Mouse (Mus musculus) MEL (cell line): ENCODE data around the gene Zp3. TPM values are rescaled to one million over a fixed set of nuclear protein-coding genes. Genes with fewer than 3 reads are reported as not detected.

Experiments
- DNase-seq: peaks from one replicate; pipeline ENCODE4 v3.0.0; 2011; ENCODE audit warnings: low read depth, low spot score
- H3K27ac ChIP-seq: 2 replicates; pipeline ENCODE4 v1.5.1; 2012; ENCODE audit warnings: low read depth, mild to moderate bottlenecking, control low read depth, low read length, moderate library complexity; ENCODE audit not compliant: control insufficient read depth
- H3K27me3 ChIP-seq, 2 experiments: fragments of 150-350 bp in 1 of 2; sonication (generic) in 1 of 2; 2 replicates each; pipeline ENCODE4 v1.6.1; 2012; ENCODE audit warnings: low read length in 2 of 2, mild to moderate bottlenecking in 2 of 2, improper control_type of control experiment in 1 of 2, moderate library complexity in 1 of 2; ENCODE audit not compliant: insufficient read depth in 2 of 2, control insufficient read depth in 1 of 2
- H3K36me3 ChIP-seq, 2 experiments: 2 replicates each; pipeline ENCODE4 v1.6.1; 2012 to 2014; ENCODE audit warnings: low read length in 2 of 2, improper control_type of control experiment in 1 of 2, inconsistent platforms in 1 of 2, mild to moderate bottlenecking in 1 of 2; ENCODE audit not compliant: insufficient read depth in 2 of 2, control insufficient read depth in 1 of 2
- H3K4me1 ChIP-seq, 2 experiments: fragments of 150-350 bp in 1 of 2; sonication (generic) in 1 of 2; 2 replicates each; pipeline ENCODE4 v1.6.1; 2012; ENCODE audit warnings: low read length in 2 of 2, improper control_type of control experiment in 1 of 2, mild to moderate bottlenecking in 1 of 2; ENCODE audit not compliant: insufficient read depth in 2 of 2, control insufficient read depth in 1 of 2
- H3K4me3 ChIP-seq, 2 experiments: fragments of 150-350 bp in 1 of 2; sonication (generic) in 1 of 2; 2 replicates each; pipeline ENCODE4 v1.5.1; 2012; ENCODE audit warnings: low read depth in 2 of 2, low read length in 2 of 2, mild to moderate bottlenecking in 2 of 2, moderate library complexity in 2 of 2, control low read depth in 1 of 2, improper control_type of control experiment in 1 of 2; ENCODE audit not compliant: control insufficient read depth in 1 of 2, insufficient read depth in 1 of 2
- H3K79me2 ChIP-seq: 2 replicates; pipeline ENCODE4 v1.6.1; 2012; ENCODE audit warnings: mild to moderate bottlenecking, low read length, moderate library complexity; ENCODE audit not compliant: control insufficient read depth, poor library complexity, insufficient read depth
- H3K9ac ChIP-seq: 2 replicates; pipeline ENCODE4 v1.6.1; 2012; ENCODE audit warnings: low read depth, mild to moderate bottlenecking, control low read depth, low read length, moderate library complexity; ENCODE audit not compliant: control insufficient read depth, poor library complexity, severe bottlenecking
- H3K9me3 ChIP-seq: fragments of 150-350 bp; sonication (generic); replicated peaks from 2 replicates; pipeline ENCODE4 v1.6.1; 2012; ENCODE audit warnings: mild to moderate bottlenecking, low read length, improper control_type of control experiment, moderate library complexity; ENCODE audit not compliant: insufficient read depth
- BHLHE40 ChIP-seq: IDR thresholded peaks from 2 replicates; pipeline ENCODE4 v1.6.1; 2012; ENCODE audit warnings: low read depth, mild to moderate bottlenecking, inconsistent platforms, low read length, improper control_type of control experiment, borderline replicate concordance
- CHD1 ChIP-seq: IDR thresholded peaks from 2 replicates; pipeline ENCODE4 v1.6.1; 2012; ENCODE audit warnings: low read depth, mild to moderate bottlenecking, inconsistent platforms, low read length, improper control_type of control experiment
- CTCF ChIP-seq, 3 experiments: IDR thresholded peaks in 2 of 3; conservative IDR thresholded peaks in 1 of 3; 2 replicates each; pipeline ENCODE4 v1.5.1; 2011 to 2012; ENCODE audit warnings: low read length in 3 of 3, low read depth in 2 of 3, mild to moderate bottlenecking in 2 of 3, improper control_type of control experiment in 1 of 3, inconsistent platforms in 1 of 3, mixed read lengths in 1 of 3, moderate library complexity in 1 of 3; ENCODE audit not compliant: control insufficient read depth in 1 of 3, insufficient read depth in 1 of 3, poor library complexity in 1 of 3, severe bottlenecking in 1 of 3
- ELF1 ChIP-seq: IDR thresholded peaks from 2 replicates; pipeline ENCODE4 v1.6.1; 2014; ENCODE audit warnings: low read depth, mild to moderate bottlenecking, inconsistent platforms, low read length, improper control_type of control experiment, moderate library complexity
- ETS1 ChIP-seq: IDR thresholded peaks from 2 replicates; pipeline ENCODE4 v1.6.1; 2012; ENCODE audit warnings: low read depth, mild to moderate bottlenecking, inconsistent platforms, low read length, improper control_type of control experiment, moderate library complexity
- GABPA ChIP-seq: IDR thresholded peaks from 2 replicates; pipeline ENCODE4 v1.6.1; 2012; ENCODE audit warnings: low read depth, mild to moderate bottlenecking, inconsistent platforms, low read length, improper control_type of control experiment, moderate library complexity
- HCFC1 ChIP-seq: IDR thresholded peaks from 2 replicates; pipeline ENCODE4 v1.6.1; 2012; ENCODE audit warnings: low read depth, mild to moderate bottlenecking, inconsistent platforms, low read length, improper control_type of control experiment, moderate library complexity
- JUND ChIP-seq: IDR thresholded peaks from 2 replicates; pipeline ENCODE4 v1.6.1; 2011; ENCODE audit warnings: low read depth, mild to moderate bottlenecking, improper control_type of control experiment, low read length
- MAFK ChIP-seq: IDR thresholded peaks from 2 replicates; pipeline ENCODE4 v1.6.1; 2011; ENCODE audit warnings: low read depth, mild to moderate bottlenecking, low read length, improper control_type of control experiment, borderline replicate concordance
- MAX ChIP-seq: IDR thresholded peaks from 2 replicates; pipeline ENCODE4 v1.6.1; 2011; ENCODE audit warnings: low read length, improper control_type of control experiment
- MAZ ChIP-seq: IDR thresholded peaks from 2 replicates; pipeline ENCODE4 v1.6.1; 2012; ENCODE audit warnings: low read depth, mild to moderate bottlenecking, inconsistent platforms, low read length, improper control_type of control experiment
- MEF2A ChIP-seq: IDR thresholded peaks from 2 replicates; pipeline ENCODE4 v1.6.1; 2014; ENCODE audit warnings: low read depth, mild to moderate bottlenecking, inconsistent platforms, low read length, improper control_type of control experiment; ENCODE audit not compliant: poor library complexity, insufficient replicate concordance, severe bottlenecking; ENCODE audit errors: extremely low read depth
- MYB ChIP-seq: IDR thresholded peaks from 2 replicates; pipeline ENCODE4 v1.6.1; 2011; ENCODE audit warnings: mild to moderate bottlenecking, low read depth, low read length, improper control_type of control experiment
- MYC ChIP-seq: IDR thresholded peaks from 2 replicates; pipeline ENCODE4 v1.6.1; 2011; ENCODE audit warnings: low read depth, mild to moderate bottlenecking, low read length, improper control_type of control experiment, moderate library complexity
- NELFE ChIP-seq: IDR thresholded peaks from 2 replicates; pipeline ENCODE4 v1.6.1; 2011; ENCODE audit warnings: low read depth, low read length, improper control_type of control experiment
- POLR2AphosphoS2 ChIP-seq: IDR thresholded peaks from 2 replicates; pipeline ENCODE4 v1.6.1; 2011; ENCODE audit warnings: low read length, improper control_type of control experiment
- POLR2AphosphoS5 ChIP-seq: IDR thresholded peaks from 2 replicates; pipeline ENCODE4 v1.6.1; 2012; ENCODE audit warnings: low read depth, borderline replicate concordance, mild to moderate bottlenecking, inconsistent platforms, low read length, moderate library complexity, mixed read lengths
- RAD21 ChIP-seq: IDR thresholded peaks from 2 replicates; pipeline ENCODE4 v1.6.1; 2011; ENCODE audit warnings: mild to moderate bottlenecking, low read depth, low read length, improper control_type of control experiment
- SIN3A ChIP-seq: IDR thresholded peaks from 2 replicates; pipeline ENCODE4 v1.6.1; 2012; ENCODE audit warnings: low read length, improper control_type of control experiment, inconsistent platforms
- TCF12 ChIP-seq: IDR thresholded peaks from 2 replicates; pipeline ENCODE4 v1.6.1; 2014; ENCODE audit warnings: low read depth, mild to moderate bottlenecking, inconsistent platforms, low read length, improper control_type of control experiment, moderate library complexity
- UBTF ChIP-seq: IDR thresholded peaks from 2 replicates; pipeline ENCODE4 v1.6.1; 2012; ENCODE audit warnings: low read depth, mild to moderate bottlenecking, inconsistent platforms, low read length, improper control_type of control experiment, moderate library complexity, borderline replicate concordance; ENCODE audit not compliant: insufficient read depth
- USF2 ChIP-seq, 2 experiments: IDR thresholded peaks; 2 replicates each; pipeline ENCODE4 v1.6.1; 2011 to 2012; ENCODE audit warnings: improper control_type of control experiment in 2 of 2, low read length in 2 of 2, borderline replicate concordance in 1 of 2, inconsistent platforms in 1 of 2, low read depth in 1 of 2, mild to moderate bottlenecking in 1 of 2; ENCODE audit not compliant: insufficient read depth in 1 of 2
- ZKSCAN1 ChIP-seq: IDR thresholded peaks from 2 replicates; pipeline ENCODE4 v1.6.1; 2012; ENCODE audit warnings: low read depth, mild to moderate bottlenecking, inconsistent platforms, low read length, improper control_type of control experiment, moderate library complexity
- ZMIZ1 ChIP-seq: IDR thresholded peaks from 2 replicates; pipeline ENCODE4 v1.6.1; 2012; ENCODE audit warnings: low read depth, mild to moderate bottlenecking, inconsistent platforms, low read length, improper control_type of control experiment, moderate library complexity
- polyA plus RNA-seq, 2 experiments: library from polyadenylated mRNA; stranded (reverse) in 1 of 2; unstranded in 1 of 2; fragments of >175 nt in 1 of 2; fragments of >200 nt in 1 of 2; gene quantifications; 2 replicates each; pipeline versions ENCODE4 v1.2.1 to v1.2.4; 2012; ENCODE audit warnings: low replicate concordance in 2 of 2, low read depth in 1 of 2; ENCODE audit not compliant: insufficient read length in 2 of 2, insufficient read depth in 1 of 2, missing spikeins in 1 of 2
- total RNA-seq: library from RNA; depleted of rRNA; stranded (reverse); fragments of 300-350 nt; gene quantifications from 2 replicates; pipeline ENCODE4 v1.2.3, GENCODE M21; 2012

Zp3 gene
- total and polyA plus RNA-seq, 3 experiments: not detected

DNA sequence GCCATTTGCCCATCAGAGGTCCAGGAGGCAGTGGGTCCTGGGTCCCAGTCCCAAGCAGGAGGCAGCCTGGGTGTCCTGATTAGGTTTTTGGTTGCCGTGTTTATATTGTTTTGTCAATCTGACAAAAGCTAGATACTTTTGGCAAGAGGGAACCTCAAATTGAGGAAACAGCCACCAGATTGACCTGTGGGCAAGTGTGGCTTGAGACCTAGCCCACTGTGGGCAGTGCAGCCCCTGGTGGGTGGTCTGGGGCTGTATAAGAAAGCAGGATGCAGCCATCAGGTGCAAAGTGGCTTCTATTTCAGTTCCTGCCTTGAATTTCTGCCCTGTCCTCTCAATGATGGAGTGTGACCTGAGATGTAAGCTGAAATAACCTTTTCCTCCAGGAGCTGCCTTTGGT lies 55.4 kb downstream of the Zp3 start:
- no peaks in the 10 kb centered on the region for H3K79me2 ChIP-seq
- H3K4me1 ChIP-seq: peaks cover 0 to under 1% of the 10 kb centered on the region in 2 experiments; a peak in 2 of 4 replicates
- H3K27me3 ChIP-seq: no peaks in the 10 kb centered on the region
- TF ChIP-seq CHD1: no peak
- no peak for TF ChIP-seq POLR2AphosphoS5
- no peak for TF ChIP-seq CTCF (IDR thresholded peaks at IDR 0.05 in 2 of 3, conservative IDR thresholded peaks at IDR 0.05 in 1 of 3; ENCODE audit: control insufficient read depth in 1 of 3, insufficient read depth in 1 of 3, low read depth in 2 of 3, low read length in 3 of 3, poor library complexity in 1 of 3, severe bottlenecking in 1 of 3)
- no peak for TF ChIP-seq RAD21
- TF ChIP-seq UBTF: no peak
- no peak for TF ChIP-seq ZMIZ1
- TF ChIP-seq ETS1: no peak
- no peak for TF ChIP-seq ELF1
- no peak for TF ChIP-seq SIN3A
- TF ChIP-seq MYB: no peak
- no peak for TF ChIP-seq MYC
- no peak for TF ChIP-seq POLR2AphosphoS2
- TF ChIP-seq BHLHE40: no peak
- TF ChIP-seq JUND: no peak
- TF ChIP-seq MAFK: no peak
- TF ChIP-seq TCF12: no peak
- TF ChIP-seq HCFC1: no peak
- H3K27ac ChIP-seq: no peak overlapping the region
- no peak overlapping the region for H3K4me3 ChIP-seq
- no peak for DNase-seq
- no peaks in the 10 kb centered on the region for H3K9me3 ChIP-seq
- H3K36me3 ChIP-seq: no peaks in the 10 kb centered on the region
- H3K9ac ChIP-seq: no peak overlapping the region

DNA sequence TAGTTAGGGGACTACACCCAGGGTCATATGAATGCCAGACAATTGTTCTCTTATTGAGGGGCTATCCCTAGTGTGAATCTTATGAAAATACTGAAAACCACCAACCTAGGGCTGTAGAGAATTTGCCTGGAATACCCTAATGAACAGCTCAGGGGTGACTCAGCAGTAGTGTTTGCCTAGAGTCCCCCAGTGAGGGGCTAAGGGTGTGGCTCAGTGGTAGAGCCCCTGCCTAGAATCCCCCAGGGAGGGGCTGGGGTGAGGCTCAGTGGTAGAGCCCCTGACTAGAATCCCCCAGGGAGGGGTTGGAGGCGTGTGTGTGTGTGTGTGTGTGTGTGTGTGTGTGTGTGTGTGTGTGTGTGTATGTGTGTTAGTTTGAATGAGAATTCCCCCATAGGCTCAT lies 56.8 kb downstream of the Zp3 start:
- Histone ChIP-seq H3K79me2 (no peaks in the 10 kb centered on the region), H3K27ac (no peak overlapping the region), H3K36me3 (no peaks in the 10 kb centered on the region), H3K4me3 (no peak overlapping the region), H3K27me3 (no peaks in the 10 kb centered on the region), H3K9me3 (no peaks in the 10 kb centered on the region), H3K9ac (no peak overlapping the region), H3K4me1 (peaks cover 0 to 3% of the 10 kb centered on the region in 2 experiments; a peak in 2 of 4 replicates)
- TF ChIP-seq GABPA (no peak), MAZ (no peak), BHLHE40 (no peak), JUND (no peak), ZKSCAN1 (no peak), ELF1 (no peak), MEF2A (no peak), MAX (no peak), USF2 (IDR thresholded peaks at IDR 0.05; ENCODE audit: borderline replicate concordance in 1 of 2, insufficient read depth in 1 of 2, low read depth in 1 of 2, low read length in 2 of 2) (no peak), MYC (no peak), ZMIZ1 (no peak), MAFK (no peak), NELFE (no peak)
- no peak for DNase-seq
